Mouse (Mus musculus): ENCODE measurements around the gene Gm13889. TPM values are rescaled to one million over a fixed set of nuclear protein-coding genes. Genes with fewer than 3 reads are reported as not detected.

Gene Gm13889
- total RNA-seq (2021) = 10 to 100 TPM in 1 of 2 experiments, 1 to 10 TPM in 1; 8.9 to 10.9 TPM
- long read RNA-seq, experiment 1, transcript Gm13889-201 (1 exons, 1,386 nt) = major isoform, 18 of 18 reads
- long read RNA-seq, experiment 1, partial matches to known transcripts = 0 of 18 reads
- long read RNA-seq, experiment 1, other reads (novel, unspliced or antisense) = 0 of 18 reads
- long read RNA-seq, experiment 2, transcript Gm13889-201 (1 exons, 1,386 nt) = major isoform, 5 of 5 reads
- long read RNA-seq, experiment 2, partial matches to known transcripts = 0 of 5 reads
- long read RNA-seq, experiment 2, other reads (novel, unspliced or antisense) = 0 of 5 reads

DNA sequence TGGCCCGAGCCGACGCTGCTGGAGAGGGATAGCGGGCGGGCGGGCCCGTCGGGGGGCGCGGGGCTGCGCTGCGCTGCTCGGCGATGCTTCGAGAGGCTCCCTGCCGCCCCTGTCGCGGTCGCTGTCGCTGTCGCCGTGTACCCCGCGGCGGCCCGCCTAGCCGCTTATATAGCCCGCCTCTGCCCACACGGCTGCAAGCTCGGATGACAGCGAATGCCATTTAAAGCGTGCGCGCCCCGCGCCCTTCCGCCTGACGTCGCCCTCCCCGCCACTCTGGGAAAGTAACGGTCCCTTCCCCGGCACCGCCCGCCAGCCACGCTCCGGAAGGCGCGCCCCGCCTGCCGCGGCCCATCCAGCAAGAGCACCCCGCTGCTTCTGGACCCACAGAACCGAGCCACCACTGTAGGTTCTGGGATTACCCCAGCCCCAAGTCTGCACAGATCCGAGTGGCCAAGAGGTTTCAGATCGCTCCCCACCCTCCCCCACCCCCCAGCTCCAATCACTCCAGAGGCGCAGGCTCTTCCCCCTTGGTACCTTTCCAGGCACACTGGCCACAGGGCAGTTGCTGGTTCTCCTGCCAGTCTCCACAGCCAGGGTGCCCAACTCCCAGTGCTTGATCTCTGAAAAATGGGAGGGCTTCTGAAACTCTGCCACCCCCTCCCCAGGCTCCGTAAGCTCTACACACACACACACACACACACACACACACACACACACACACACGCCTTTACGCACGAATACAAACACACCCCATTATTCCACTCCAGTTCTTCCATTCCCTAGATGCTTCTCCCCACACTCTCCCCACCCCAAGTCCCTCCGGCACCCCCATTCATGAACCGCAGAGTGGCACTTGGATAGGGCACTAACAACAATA lies at the start of gene Gm13889:
Gene Gm13889 (minus strand): TSS at position 294 of the 877 bp plus-strand sequence.
- DNase-seq = peak; percentile 77 to 82

DNA sequence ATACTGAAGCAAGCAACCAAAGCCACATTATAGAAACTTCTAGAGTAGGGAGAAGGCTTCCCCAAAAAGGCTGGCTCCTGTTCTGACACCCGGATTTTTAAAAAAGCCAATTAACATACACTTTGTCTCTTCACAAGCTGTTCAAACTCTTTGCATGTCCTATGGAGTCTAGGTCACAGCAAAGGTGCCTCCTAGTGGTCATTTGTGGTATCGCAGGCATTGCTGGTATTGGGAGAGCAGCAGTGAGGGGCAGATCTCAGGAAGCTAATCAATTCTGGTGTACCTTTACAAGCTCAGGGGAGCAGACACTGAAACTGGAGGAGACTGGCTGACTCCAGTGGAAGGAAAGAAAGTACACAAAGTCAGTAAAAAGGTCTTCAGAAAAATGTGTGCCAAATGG lies 45.3 kb upstream of the Gm13889 start:
- DNase-seq = peak; percentile 72 to 95

DNA sequence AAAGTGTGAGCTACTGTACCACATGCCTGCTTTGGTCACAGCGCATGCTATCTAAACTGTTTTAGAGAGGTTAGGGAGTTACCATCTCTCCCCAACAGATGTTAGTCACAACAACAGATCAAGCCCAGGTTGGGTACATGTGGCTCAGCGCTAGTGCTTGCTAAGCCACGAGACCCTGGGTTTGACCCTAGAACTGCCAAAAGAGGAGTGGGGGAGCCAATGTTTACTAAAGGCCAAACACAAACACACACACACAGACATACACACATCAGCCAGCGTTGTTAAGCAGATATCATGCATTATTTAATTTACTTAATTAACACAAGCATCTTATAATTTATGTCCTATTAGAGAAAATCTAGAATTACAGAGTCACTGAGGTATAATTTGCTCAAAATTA lies 44.9 kb upstream of the Gm13889 start:
- DNase-seq = no peak

DNA sequence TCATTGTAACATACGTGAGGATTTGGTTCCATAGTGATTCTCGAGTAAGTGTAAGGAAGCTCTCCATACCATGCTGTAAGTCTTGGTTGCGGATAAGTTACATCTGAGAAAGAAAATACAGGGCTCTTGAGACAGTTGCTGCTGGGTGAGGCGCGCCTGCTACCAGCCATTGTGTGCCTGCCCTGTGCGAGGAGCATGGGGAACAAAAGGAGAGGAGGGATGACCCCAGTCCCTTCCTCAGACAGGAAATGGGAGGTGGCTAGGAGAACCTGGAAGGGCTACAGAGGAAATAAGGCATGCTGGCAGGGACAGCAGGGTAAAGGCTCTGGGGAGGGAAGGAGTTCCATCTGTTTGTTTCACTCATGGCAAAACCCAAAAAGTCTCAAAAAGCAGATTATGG lies 44.4 kb upstream of the Gm13889 start:
- no peak for DNase-seq

DNA sequence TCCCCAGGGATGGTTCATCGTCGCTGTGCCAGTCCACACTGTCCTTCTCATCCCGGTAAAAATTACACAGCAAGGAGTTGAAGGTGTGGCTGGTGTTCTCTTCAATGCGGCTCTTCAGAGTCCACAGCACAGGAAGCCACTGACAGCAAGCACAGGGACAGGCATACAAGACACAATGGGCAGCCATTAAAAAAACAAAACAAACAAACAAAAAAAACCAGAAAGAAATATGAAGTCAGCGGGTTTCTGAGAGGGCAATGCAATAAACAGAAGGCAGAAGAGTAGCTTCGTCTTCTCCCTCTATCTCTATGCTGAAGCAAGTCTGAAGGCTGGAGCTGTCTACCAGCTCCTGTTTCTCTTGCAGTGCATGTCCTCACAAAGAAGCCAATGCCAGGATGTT lies 39.3 kb upstream of the Gm13889 start, which contains the start of gene Gm27027:
Gene Gm27027 (minus strand): TSS at position 101 of the 400 bp plus-strand sequence.
- no peak for DNase-seq

DNA sequence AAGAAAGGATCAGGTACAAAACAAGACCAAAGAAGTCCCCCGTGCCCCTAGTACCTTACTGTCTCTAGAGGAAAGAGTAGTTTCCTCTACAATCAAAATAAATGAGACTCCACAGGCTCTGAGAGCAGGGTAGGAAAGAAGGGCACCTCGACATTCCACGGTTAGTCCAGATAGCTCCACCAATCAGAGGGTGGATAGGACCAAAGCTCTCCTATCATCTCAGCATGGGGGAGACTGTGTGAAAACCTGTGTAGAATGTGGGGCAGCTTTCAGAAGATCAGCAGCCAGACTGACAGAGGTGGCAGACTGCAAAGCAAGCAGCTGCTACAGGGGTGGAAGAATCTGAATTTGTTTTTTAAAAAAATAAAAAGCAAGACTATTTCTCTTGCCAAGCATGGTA lies 35.8 kb upstream of the Gm13889 start:
- DNase-seq = no peak

DNA sequence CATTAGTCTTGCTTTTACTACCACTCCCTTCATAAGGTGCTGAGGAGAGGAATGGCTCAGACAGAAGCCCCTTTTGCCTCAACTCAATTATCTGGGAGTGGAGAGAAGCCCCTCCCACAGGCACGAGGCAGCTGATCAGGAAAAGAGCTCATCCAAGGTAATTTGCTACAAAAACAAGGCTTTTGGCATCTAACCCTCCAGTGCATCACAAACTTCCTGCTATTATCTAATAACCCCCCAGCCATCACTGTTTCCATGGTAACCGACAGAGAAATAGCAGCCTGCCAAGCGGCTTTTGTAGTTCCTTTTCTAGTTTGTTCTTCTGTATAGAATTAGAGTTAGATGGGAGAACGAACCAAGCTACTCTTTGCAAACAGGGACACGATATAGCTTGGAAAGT lies 35.3 kb upstream of the Gm13889 start:
- DNase-seq = peak; percentile 37 to 51

DNA sequence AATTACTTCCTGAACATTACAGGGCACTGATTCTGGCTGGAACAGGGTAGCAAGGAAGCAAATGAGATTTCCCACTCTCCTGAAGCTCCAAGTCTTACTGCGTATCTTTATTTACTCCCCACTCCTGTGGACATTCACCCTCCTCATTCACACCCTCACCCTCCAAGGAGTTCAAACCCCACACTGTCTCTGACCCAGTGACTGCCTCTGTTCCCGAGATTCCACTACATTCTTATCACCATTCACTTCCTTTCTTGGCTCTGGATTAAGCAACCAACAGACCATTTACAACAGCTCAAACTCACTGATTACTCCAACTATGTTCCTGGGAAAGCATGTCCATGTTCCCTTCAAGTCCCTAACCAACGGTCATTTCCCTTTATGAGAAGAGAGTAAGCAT lies 34.3 kb upstream of the Gm13889 start:
- no peak for DNase-seq

DNA sequence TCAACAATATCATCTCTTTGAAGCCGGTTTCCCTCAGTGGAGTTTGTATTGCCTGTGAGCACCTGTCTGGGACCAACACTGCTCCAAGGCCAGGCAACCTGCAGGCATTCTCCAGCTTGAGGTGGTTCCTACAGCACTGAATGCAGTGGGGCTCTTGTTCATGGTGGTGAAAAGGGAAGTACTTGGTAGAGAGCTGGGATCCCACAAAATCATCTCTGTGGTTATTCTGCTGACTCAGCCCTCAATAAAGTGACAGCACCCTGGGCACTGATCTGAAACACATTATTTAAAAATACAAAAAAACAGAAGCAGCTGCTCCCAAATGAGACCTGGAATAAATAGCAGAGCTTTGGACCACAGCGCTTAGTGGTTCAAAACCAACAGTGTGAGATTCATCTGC lies 31.4 kb upstream of the Gm13889 start:
- no peak for DNase-seq

DNA sequence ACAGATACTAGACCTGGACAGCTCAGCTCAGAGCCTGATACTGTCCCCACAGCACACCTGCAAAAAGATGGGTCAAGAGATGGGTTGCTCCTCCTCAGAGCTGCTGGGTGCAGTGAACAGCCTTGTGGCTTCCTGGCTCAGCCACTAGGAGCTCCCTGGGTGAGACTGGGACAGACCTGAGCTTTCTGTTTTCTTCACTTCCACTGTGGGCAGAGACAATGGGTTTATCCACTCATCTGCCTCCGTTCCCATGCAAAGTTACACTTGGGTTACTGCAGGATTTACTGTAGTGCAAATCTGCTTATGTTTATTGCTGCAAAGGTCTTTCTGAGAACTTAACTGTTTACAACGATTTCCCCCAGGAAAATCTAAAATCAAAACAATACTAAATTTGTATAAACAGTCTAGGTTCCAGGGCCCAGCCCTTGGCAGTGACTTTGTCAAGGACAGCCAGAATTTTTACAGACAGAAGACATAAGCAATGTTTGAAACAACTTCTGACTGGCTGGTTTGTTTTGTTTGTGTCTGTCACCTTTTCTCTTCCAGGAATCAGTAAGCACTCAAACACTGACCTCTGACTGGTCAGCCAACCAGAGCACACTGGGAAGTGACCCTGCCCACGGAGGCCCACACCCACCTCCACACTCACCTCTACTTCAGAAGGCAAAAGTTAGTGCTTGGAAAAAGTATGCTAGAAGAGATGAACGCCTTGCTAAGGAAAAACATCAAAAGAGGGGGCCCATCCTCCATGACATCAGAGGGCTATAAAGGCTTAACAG lies 25.6 kb upstream of the Gm13889 start:
- no peak for DNase-seq

DNA sequence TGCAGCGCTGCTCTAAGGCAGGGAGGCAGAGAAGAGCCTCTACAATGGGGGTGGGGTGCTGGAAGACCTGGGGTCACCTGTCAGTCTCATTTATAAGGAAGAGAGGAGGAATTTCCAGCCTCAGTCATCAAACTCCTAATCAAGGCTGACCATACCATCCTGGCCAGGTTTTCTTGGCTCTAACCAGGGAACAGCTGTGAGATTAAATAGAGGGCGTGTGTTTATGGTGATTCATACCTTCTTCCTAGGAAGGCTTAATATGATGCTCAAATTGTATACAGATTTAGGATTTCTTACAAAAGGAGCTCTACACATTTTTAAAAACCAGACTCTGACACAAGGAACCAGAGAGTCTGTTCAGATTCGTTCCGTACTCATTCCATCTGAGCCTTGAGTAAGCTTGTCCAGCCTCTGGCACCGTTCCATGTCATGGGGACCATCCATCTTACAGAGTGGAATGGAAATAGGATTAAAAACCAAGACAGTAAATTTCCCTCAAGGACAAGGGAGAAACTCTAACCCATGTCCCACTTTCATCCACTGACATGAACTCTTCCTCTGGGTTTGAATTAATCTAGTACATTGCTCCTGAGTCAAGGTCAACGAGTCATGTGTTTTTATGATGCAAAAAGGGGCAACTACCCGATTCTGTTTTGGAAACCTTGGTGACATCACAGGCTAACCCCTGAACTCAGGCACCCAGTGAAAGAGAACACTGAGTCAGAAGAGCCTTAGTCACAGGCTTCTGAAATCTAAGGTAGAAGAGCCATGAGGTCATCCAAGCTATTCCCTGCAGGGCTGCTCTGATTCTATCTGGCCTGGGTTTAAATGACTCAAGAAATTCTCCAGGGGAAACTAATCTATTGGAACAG lies 22.5 kb upstream of the Gm13889 start:
- no peak for DNase-seq

DNA sequence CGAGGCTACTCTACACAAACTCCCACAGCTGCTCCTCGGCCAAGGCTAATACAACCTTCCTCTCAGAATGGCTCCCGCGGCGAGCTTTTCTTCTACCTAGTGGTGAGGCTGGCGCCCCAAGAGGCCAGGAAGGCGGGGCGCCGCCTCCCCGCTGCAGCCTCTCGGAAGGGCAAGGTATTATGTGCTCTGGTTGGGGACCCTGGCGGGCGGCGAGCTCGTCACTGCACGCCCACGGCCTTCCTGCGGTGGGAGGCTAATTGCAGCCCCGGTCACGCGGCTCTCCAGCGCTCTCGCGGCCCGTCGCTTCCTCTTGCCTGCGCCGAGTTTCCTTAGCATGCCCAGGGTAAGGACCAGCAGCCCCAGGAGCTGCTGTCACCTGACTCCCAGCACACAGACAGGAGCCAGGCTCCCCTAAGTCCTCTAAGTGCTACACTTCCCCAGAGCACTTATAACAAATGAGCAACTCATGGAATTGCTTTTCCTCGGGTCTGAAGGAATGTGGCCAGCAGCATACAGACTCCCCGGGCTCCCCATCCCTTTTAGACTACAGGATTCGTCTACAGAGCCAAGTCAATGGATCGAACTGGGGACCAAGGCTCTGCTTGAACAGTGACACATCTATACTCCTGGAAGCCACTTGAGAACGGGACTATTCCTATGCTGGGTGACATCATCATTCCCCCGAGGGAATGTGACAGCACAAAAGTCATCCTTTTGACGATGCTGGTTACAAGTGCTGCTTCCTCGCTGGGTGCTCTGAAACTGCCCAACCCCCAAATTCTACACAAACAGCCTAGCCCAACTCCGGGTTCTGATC lies 19.6 kb upstream of the Gm13889 start:
- peak; percentile 47 to 57 for DNase-seq

DNA sequence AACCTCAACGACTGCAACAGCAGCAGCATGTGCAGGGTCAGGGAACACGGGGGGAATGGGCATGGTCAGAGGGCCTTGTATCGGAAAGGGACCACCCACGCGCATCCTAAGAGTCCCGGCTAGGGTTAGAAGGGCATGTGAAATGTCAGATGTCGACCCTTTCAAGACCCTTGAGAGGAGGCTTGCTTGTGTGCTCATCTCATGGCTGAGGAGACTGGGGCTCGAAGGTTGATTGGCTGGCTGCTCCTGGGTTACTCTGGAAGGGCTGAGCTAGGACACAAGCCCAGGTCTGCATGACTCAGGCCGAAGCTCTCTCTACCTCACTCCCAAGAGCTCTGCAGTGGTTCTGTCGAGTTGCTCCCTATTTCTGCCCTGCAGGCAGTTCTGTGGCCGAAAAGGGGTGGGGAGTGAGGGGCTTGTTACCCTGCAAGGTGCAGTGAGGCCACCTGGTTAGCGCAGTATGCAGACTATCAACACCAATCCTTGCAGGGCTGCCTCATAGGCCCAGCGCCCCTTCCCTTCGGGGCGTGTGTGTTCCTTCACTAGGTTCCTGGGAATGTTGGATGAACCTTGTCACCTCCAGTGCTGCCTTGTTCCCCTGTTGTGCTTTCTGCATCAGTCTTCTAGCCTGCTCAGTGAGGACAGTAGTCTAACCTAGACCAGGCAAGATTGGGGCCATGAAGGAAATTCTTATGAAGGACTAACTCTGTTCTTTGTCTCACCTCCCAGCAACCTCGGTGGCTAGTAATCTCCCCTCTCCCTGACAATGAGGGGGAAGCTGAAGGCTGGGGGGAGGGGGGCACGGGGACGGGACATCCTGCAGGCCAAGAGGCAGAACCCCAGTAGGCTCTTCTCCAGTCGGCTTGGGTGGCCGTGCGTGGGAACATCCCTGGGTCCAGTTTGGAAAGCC lies 18.8 kb upstream of the Gm13889 start:
- no peak for DNase-seq

DNA sequence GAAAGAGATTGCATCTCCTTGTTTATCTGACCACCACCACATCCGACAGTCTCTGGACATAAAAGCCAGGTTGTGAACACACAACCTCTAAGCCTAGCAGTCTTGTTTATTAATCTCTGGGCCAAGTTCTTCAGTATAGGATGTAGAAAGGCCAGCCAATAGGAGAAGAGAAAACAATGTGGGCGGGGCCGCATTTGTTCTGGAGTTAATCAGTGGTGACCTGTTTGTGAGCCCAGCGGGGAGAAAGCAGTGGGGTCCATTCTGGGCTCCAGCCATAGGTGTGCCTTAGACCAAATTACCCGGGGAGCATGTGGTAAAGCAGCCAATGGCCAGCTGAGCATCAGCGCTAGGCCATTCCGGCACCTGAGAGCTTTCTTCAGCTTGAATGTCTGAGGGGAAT lies 18.0 kb upstream of the Gm13889 start:
- no peak for DNase-seq

DNA sequence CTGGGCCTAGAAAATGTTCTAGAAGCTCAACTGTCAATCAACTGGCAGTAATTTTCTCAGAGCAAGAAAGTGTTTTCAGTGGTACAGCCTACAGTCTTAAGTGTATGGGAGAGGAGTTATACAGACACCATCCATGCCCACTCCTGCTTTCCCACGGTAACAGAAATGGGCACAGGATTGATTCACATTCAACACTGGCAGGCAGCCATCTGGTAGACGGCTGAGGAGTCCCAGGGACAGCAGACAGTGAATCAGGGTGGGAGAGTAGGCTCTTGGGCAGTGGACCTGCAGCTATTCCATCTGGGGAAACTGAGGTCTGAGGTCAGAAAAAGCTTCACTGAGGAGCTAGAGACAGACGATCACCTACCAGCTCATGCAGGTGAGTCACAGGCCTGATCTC lies 14.6 kb upstream of the Gm13889 start:
- DNase-seq = no peak

DNA sequence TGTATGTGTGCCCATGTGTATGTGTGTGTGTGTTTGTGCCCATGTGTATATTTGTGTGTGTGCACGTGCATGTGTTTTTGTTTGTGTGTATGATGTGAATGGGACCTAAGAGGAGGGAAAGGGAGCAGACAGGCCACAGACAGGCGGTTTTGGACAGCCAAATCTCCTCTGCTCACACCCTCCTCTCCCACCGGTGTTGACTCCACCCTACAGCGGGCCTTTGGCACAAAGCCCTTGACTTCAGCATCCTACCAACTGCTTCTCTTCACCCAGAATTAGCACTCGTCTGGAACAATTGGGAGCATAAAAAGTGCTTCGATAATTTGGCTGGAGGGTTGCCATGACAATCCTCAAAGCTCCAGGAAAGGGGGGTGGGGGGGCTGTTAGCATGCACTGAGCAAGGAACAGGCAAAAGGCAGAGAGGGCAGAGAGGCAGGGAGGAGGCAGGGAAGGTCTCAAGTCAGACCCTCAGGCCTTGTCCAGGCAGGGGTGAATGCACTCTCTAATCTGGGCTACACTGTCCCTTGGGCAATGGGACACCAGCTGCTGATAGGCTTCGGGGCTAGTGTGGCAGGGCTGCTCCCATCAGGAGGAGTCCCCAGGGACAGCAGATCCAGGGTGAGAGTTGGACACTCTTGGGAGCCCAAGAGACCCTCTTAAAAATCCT lies 7.6 kb upstream of the Gm13889 start:
- peak; percentile 22 to 27 for DNase-seq

DNA sequence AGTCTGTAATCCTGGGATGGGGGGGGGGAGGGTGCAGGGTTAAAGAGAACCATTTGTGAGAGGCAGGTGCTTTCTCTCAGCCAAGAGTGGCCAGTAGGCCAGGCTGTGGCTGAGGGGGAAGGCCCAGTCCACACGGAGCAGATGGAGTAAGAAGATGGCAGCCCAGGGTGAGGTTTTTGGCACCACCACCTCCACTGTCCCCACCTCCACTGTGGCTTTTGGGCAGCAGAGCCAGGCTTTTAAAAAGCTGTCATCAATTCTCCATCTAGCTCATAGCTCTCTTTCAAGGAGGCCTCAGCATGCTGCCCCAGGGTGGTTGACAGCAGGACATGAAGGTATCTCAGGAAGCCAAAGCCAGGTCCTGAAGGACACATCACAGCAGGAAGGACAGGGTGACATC lies 6.8 kb upstream of the Gm13889 start:
- no peak for DNase-seq

DNA sequence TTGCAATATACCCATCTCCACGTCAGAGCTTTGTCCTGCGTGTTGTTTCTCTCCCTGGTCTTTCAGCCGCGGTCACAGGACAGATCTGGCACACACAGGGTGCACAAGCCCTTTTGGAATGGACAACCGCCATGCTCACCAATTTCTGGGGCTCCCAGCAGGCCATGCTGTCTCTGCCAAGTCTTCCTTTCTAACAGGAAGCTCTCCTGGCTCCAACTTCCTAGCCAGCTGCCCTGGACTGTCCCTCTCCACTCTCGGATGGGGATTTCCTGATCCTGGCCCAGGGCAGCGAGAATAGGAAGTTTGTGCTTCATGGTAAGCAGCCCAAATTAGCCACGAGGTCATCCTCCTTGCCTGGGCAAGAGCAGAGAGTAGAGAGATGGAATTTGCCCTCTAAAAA lies 4.7 kb upstream of the Gm13889 start:
- peak; percentile 31 to 77 for DNase-seq

DNA sequence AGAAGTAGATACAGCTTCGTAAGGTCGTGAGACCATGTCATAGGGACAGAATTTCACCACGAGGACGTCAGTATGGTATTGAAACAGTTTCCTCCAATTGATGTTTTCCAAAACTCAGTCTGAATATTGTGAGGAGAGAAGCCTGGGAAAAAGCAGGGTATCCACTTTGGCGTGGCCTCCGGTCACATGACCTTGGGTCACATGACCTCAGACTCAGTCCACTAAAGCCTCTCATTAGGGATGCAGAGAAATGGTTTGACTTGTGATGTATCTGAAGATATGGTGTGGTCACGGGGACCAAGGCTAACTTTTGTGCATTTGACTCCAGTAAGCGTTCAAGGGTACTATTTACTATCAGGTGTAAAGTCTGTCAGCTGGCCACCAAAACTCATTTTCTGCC lies 2.3 kb upstream of the Gm13889 start:
- DNase-seq = no peak

All from heart, adult 18-20 months (tissue).